Mouse (Mus musculus): ENCODE results near the gene Reg3a.
"Not testable (repeated sequence)": the region's sequence is repeated elsewhere in the genome, so short reads cannot be mapped to it uniquely, and the experiment has no call there.

DNA sequence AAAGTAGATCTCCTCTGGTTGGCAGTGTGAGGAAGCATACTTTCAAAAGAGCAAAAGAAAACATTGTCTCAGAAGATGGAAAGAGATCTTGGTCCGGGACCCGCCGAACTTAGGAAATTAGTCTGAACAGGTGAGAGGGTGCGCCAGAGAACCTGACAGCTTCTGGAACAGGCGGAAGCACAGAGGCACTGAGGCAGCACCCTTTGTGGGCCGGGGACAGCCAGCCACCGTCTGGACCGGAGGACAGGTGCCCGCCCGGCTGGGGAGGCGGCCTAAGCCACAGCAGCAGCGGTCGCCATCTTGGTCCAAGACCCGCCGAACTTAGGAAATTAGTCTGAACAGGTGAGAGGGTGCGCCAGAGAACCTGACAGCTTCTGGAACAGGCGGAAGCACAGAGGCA, 14.8 kb downstream of the Reg3a start, which contains the start of gene Reg2:
- TF ChIP-seq CTCF, POLR2A (IDR thresholded peaks at IDR 0.05; ENCODE audit: extremely low read depth, insufficient read depth, low read length): not testable (repeated sequence)
